Mouse (Mus musculus) olfactory bulb, adult 2 months (tissue): ENCODE measurements around the gene Grhpr.

ENCODE experiments used
- CTCF ChIP-seq: fragments of 200-500 bp; IDR thresholded peaks from 2 replicates; pipeline ENCODE4 v1.5.1; 2012; ENCODE audit warnings: low read depth, mild to moderate bottlenecking, low read length, moderate library complexity; ENCODE audit not compliant: insufficient read depth
- POLR2A ChIP-seq: fragments of 200-500 bp; IDR thresholded peaks from 2 replicates; pipeline ENCODE4 v1.6.1; 2012; ENCODE audit warnings: mild to moderate bottlenecking, low read depth, low read length, moderate library complexity; ENCODE audit not compliant: insufficient read depth

DNA sequence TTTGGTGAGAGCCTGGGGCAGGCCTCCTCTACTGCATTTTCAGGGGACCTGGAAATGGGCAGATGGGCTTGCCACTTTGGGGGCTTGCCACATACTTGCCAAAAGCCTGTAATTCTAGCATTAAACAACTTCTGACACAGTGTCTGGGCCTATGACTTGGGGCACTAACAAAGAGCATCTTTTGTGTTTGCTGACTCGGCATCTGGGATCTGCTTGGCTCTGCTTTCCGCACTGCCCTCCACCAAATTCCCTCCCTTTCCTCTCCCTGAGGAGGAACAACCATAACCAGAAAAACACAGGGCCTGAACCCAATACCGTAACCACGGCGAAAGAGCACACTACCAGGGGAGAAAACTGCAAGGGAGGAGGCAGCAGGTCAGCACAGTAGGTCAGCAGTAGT lies 9.4 kb downstream of the Grhpr start:
- TF ChIP-seq CTCF = no peak
- no peak for TF ChIP-seq POLR2A
